Mouse (Mus musculus): ENCODE measurements at regions not wholly inside any gene's neighbourhood (a gene's known extent, or its start where the extent isn't known, plus 50 kb on each side); places are given as distances from the start of the nearest gene placed in this dataset.

GRCm38 (mm10) chr3:35699266-35699665, 54.6 kb upstream of the Atp11b start:
- no peak for DNase-seq (ENCODE audit: extremely low read depth, low read depth, low spot score)
- Histone ChIP-seq H3K79me2 (ENCODE audit: control insufficient read depth, insufficient read depth, low read length) (no peaks in the 10 kb centered on the region), H3K4me1 (ENCODE audit: control insufficient read depth, insufficient read depth, low read length) (no peaks in the 10 kb centered on the region), H3K9ac (ENCODE audit: low read depth, low read length) (no peak overlapping the region), H3K4me3 (ENCODE audit: insufficient read depth, low read depth, low read length) (no peak overlapping the region), H3K36me3 (ENCODE audit: control insufficient read depth, insufficient read depth, low read length) (no peaks in the 10 kb centered on the region), H3K27me3 (ENCODE audit: control insufficient read depth, insufficient read depth, low read length) (no peaks in the 10 kb centered on the region), H3K27ac (replicated peaks; ENCODE audit: insufficient read depth, low read depth, low read length) (no peak overlapping the region)
- WGBS: 88% methylated on average over 2 of the region's 2 CpGs
- no peak for TF ChIP-seq CTCF (IDR thresholded peaks at IDR 0.05; ENCODE audit: low read depth, low read length)
- TF ChIP-seq POLR2A (IDR thresholded peaks at IDR 0.05; ENCODE audit: extremely low read depth, insufficient read depth, low read length): no peak

DNA sequence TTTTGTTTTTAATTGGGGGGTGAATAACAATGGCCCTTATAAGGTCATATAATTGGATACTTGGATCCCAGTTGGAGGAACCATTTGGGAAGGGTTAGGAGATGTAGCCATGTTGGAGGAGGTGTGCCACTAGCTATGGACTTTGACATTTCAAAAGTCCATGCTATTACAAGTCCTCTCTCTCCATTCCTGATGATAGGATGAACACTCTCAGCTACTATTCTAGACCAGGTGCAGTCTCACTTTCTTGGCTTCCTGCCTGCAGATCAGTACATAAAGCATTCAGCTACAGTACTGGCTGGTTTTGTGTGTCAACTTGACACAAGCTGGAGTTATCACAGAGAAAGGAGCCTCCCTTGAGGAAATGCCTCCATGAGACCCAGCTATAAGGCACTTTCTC, 53.9 kb upstream of the Atp11b start:
- no peak overlapping the region for H3K9ac ChIP-seq (ENCODE audit: low read depth, low read length)
- no peak overlapping the region for H3K27ac ChIP-seq (replicated peaks; ENCODE audit: insufficient read depth, low read depth, low read length)
- no peaks in the 10 kb centered on the region for H3K27me3 ChIP-seq (ENCODE audit: control insufficient read depth, insufficient read depth, low read length)
- H3K79me2 ChIP-seq (ENCODE audit: control insufficient read depth, insufficient read depth, low read length): no peaks in the 10 kb centered on the region
- H3K36me3 ChIP-seq (ENCODE audit: control insufficient read depth, insufficient read depth, low read length): no peaks in the 10 kb centered on the region
- peak; percentile 6 for DNase-seq (ENCODE audit: extremely low read depth, low read depth, low spot score)
- no peaks in the 10 kb centered on the region for H3K4me1 ChIP-seq (ENCODE audit: control insufficient read depth, insufficient read depth, low read length)
- no peak overlapping the region for H3K4me3 ChIP-seq (ENCODE audit: insufficient read depth, low read depth, low read length)
- no peak for TF ChIP-seq CTCF (IDR thresholded peaks at IDR 0.05; ENCODE audit: low read depth, low read length)

DNA sequence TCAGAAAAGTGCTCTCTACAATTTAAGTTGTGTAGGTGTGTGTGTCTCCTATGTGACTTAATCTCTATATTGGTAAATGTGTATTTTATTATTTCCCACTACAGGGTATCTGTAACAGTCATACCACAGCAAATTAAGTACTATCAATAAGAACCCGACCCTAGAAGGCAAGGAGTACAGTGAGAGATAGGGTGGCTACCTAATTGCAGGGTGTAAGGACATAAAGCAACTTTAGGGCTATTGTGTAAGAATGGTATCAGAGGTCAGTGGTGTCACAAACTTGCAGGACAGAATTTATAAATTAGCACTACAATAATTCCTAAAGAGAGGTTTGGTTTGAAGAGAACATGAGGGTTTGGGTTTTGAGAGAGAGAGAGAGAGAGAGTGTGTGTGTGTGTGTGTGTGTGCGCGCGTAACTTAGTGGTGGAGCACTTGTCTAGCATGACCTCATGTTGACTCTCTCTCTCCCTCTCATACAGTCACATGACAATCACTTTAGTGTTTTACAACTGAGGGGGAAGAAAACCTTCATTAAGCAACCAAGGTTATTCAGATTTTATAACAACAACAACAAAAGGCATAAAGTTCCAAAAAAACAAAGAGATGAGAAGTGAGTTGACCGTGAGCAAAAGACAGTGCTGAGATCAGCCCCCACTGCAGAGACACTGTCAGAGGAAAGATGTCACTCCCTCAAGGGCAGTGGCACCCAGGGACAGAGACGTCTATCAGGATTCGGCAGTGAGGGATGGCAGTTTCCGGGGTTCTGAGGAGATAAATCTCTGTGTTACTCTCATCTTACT, 50.2 kb upstream of the Atp11b start:
- 78% methylated on average over 8 of the region's 8 CpGs for WGBS
- H3K4me3 ChIP-seq (ENCODE audit: insufficient read depth, low read depth, low read length): no peak overlapping the region
- no peak overlapping the region for H3K9ac ChIP-seq (ENCODE audit: low read depth, low read length)
- no peak for DNase-seq (ENCODE audit: extremely low read depth, low read depth, low spot score)
- H3K27me3 ChIP-seq (ENCODE audit: control insufficient read depth, insufficient read depth, low read length): no peaks in the 10 kb centered on the region
- H3K79me2 ChIP-seq (ENCODE audit: control insufficient read depth, insufficient read depth, low read length): no peaks in the 10 kb centered on the region
- H3K27ac ChIP-seq (replicated peaks; ENCODE audit: insufficient read depth, low read depth, low read length): no peak overlapping the region
- H3K36me3 ChIP-seq (ENCODE audit: control insufficient read depth, insufficient read depth, low read length): no peaks in the 10 kb centered on the region
- no peaks in the 10 kb centered on the region for H3K4me1 ChIP-seq (ENCODE audit: control insufficient read depth, insufficient read depth, low read length)
- no peak for TF ChIP-seq POLR2A (IDR thresholded peaks at IDR 0.05; ENCODE audit: extremely low read depth, insufficient read depth, low read length)
- no peak for TF ChIP-seq CTCF (IDR thresholded peaks at IDR 0.05; ENCODE audit: low read depth, low read length)
